Mouse (Mus musculus): ENCODE measurements around the gene Tgm1. TPM values are rescaled to one million over a fixed set of nuclear protein-coding genes. Genes with fewer than 3 reads are reported as not detected.

Tgm1 gene
- polyA plus RNA-seq, 1 experiment = 0.96 TPM

DNA sequence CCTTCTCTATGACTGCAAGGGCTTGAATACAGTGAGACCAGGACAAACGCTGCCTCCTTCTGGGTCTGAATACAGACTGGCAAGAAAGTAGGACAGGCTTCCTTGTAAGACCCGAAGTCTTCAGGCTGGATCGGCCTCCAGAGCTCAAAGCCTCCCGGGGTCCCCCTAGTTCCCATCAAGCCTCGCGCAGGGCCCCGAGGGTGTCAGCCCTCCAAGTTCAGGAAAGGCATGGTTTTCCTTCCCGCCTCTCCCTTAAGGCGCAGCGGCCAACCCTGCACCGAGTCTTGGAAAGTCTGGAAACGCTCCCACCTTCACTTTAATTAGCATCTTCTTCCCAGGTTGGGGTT, 42.3 kb downstream of the Tgm1 start:
- TF ChIP-seq POLR2A (IDR thresholded peaks at IDR 0.05; ENCODE audit: borderline replicate concordance, extremely low read depth, insufficient read depth, insufficient read length, poor library complexity, severe bottlenecking) (no peak), CTCF (IDR thresholded peaks at IDR 0.05; ENCODE audit: borderline replicate concordance, extremely low read depth, insufficient read depth, insufficient read length) (no peak)
- no peak for DNase-seq (ENCODE audit: low read depth)

DNA sequence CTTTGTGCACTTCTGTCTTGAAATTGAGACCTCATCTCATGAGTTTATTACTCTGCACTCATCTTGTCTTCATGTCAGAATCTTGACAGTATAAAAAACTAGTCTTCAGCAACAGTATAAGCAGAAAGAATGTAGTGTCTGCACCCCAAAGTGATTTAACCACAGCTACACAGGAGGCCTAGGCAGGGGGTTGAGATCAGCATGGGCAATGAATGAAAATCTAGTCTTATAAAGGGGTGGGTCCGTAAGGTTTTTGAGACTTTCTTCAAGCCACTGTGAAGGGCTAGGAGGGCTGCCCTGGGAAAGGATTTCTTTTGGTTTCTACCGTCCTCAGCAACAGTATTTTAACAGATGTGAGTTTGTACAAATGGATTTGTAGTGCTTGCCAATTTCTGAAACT, 53.1 kb downstream of the Tgm1 start:
- TF ChIP-seq POLR2A (IDR thresholded peaks at IDR 0.05; ENCODE audit: borderline replicate concordance, extremely low read depth, insufficient read depth, insufficient read length, poor library complexity, severe bottlenecking) (no peak), CTCF (IDR thresholded peaks at IDR 0.05; ENCODE audit: borderline replicate concordance, extremely low read depth, insufficient read depth, insufficient read length) (no peak)
- DNase-seq (ENCODE audit: low read depth) = no peak

DNA sequence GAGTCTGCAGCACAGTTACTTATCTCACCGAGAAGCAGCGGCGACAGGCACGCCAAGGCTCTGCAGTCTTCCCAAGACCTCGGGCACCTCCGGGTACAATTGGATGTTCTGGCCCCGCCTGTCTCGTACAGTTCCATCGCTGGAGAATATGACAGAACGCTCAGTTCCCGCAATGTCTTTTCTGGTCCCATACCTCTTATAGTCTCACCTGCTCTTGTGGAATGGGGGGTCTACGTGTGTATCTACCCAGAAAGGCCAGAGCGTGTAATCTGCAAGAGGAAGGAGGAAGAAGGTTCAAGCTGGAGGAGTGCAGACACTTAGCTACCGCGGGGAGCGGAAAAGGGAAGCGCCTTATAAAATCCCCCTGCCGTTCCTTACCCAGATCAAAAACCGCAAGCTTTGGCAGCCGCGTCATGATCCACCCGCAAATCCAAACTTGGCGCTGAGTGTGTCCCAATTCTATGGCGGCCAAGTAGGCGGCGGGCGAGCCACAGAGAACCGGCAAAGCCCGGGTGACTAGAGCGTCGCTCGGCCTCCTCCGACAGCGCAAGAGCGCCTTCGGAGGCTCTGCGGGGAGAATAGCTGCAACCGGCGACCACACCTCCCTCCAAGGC, 53.7 kb downstream of the Tgm1 start, which contains the start of gene Mdp1:
Gene Mdp1, minus strand, starts transcription at position 549 of the 614 bp plus-strand sequence.
- TF ChIP-seq CTCF (IDR thresholded peaks at IDR 0.05; ENCODE audit: borderline replicate concordance, extremely low read depth, insufficient read depth, insufficient read length) (peak; percentile 66), POLR2A (IDR thresholded peaks at IDR 0.05; ENCODE audit: borderline replicate concordance, extremely low read depth, insufficient read depth, insufficient read length, poor library complexity, severe bottlenecking) (peak; percentile 23; the same call in 1 of the 2 replicates)
- peak; percentile 97 for DNase-seq (ENCODE audit: low read depth)

DNA sequence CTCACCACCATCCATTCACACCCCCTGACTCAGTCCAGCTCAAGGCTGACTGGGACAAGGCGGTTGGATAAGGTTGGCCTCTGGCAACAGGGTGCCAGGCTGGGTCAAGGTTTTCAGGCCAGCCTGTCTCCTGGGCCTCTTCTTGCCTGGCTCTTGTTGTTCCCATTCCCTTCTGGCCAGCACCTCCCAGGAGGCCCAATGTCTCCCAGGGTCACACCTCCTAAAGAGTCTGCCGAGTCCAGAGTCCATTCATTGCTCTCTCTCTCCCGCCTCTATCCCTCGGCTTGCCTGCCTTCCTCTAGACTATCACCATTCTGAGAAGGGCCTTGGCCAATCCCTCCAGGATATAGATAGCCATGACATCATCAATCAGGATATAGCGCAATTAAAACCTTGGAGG, 55.7 kb downstream of the Tgm1 start:
- TF ChIP-seq POLR2A (IDR thresholded peaks at IDR 0.05; ENCODE audit: borderline replicate concordance, extremely low read depth, insufficient read depth, insufficient read length, poor library complexity, severe bottlenecking) (no peak), CTCF (IDR thresholded peaks at IDR 0.05; ENCODE audit: borderline replicate concordance, extremely low read depth, insufficient read depth, insufficient read length) (no peak)
- no peak for DNase-seq (ENCODE audit: low read depth)

DNA sequence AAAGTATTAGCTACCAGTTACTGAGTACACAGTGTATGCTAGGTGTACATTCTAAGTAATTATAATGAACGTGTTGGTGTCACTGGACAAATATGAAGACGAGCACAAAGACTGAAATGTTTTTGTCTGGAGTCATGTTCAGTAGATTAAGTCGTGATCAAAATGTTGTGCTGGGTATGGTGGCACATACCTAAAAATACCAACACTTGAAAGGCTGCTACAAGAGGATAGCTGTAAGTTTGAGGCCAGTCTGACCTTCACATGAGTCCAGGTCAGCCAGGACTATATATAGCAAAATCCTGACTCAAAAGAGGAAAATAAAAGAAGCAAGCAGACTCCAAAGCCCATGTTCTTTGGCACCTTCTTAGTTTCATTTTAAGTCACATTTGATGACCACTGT, 56.8 kb downstream of the Tgm1 start:
- DNase-seq (ENCODE audit: low read depth) = no peak
- no peak for TF ChIP-seq POLR2A (IDR thresholded peaks at IDR 0.05; ENCODE audit: borderline replicate concordance, extremely low read depth, insufficient read depth, insufficient read length, poor library complexity, severe bottlenecking)

DNA sequence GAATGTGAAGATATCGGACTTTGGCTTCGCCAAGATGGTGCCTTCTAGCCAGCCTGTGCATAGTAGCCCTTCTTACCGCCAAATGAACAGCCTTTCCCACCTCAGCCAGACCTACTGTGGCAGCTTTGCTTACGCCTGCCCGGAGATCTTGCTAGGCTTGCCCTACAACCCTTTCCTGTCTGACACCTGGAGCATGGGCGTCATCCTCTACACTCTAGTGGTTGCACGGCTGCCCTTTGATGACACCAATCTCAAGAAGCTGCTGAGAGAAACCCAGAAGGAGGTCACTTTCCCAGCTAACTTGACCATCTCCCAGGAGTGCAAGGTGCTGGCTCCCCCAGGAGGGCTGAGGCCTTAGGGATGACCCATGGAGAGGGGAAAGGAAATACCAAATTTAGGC, 62.2 kb downstream of the Tgm1 start:
- DNase-seq (ENCODE audit: low read depth) = no peak
- no peak for TF ChIP-seq CTCF (IDR thresholded peaks at IDR 0.05; ENCODE audit: borderline replicate concordance, extremely low read depth, insufficient read depth, insufficient read length)
- TF ChIP-seq POLR2A (IDR thresholded peaks at IDR 0.05; ENCODE audit: borderline replicate concordance, extremely low read depth, insufficient read depth, insufficient read length, poor library complexity, severe bottlenecking) = no peak

Other genes starting within 250 kb of the Tgm1 start
- gene Dhrs4, start 235.2 kb downstream of the Tgm1 start, polyA plus RNA-seq (2012; rRNA removed) = 16.0 and 25.6 TPM in 2 replicates
- 178 and 292 TPM in 2 replicates for gene Carmil3, start 223.3 kb downstream of the Tgm1 start, polyA plus RNA-seq (2012; rRNA removed)
- gene Cpne6, start 203.5 kb downstream of the Tgm1 start, polyA plus RNA-seq (2012; rRNA removed) = 6.7 and 9.5 TPM in 2 replicates
- gene Nrl, start 188.9 kb downstream of the Tgm1 start, polyA plus RNA-seq (2012; rRNA removed) = 0.56 and 0.69 TPM in 2 replicates
- 21.5 and 23.2 TPM in 2 replicates for gene Pck2, start 173.7 kb downstream of the Tgm1 start, polyA plus RNA-seq (2012; rRNA removed)
- 111 and 112 TPM in 2 replicates for gene Dcaf11, start 153.9 kb downstream of the Tgm1 start, polyA plus RNA-seq (2012; rRNA removed)
- gene A730061H03Rik, start 153.5 kb downstream of the Tgm1 start, polyA plus RNA-seq (2012; rRNA removed) = 0.92 and 1.3 TPM in 2 replicates
- gene Fitm1, start 138.3 kb downstream of the Tgm1 start, polyA plus RNA-seq (2012; rRNA removed) = 0.19 and 0.38 TPM in 2 replicates
- gene Psme1, start 135.8 kb downstream of the Tgm1 start, polyA plus RNA-seq (2012; rRNA removed) = 94.1 and 98.3 TPM in 2 replicates
- gene Emc9, start 128.6 kb downstream of the Tgm1 start, polyA plus RNA-seq (2012; rRNA removed) = 14.5 and 20.9 TPM in 2 replicates
- 65.9 and 76.2 TPM in 2 replicates for gene Psme2, start 122.8 kb downstream of the Tgm1 start, polyA plus RNA-seq (2012; rRNA removed)
- 25.1 and 30.4 TPM in 2 replicates for gene Rnf31, start 122.2 kb downstream of the Tgm1 start, polyA plus RNA-seq (2012; rRNA removed)
- 23.5 and 26.2 TPM in 2 replicates for gene Irf9, start 110.4 kb downstream of the Tgm1 start, polyA plus RNA-seq (2012; rRNA removed)
- 15.9 and 18.4 TPM in 2 replicates for gene Rec8, start 95.9 kb downstream of the Tgm1 start, polyA plus RNA-seq (2012; rRNA removed)
- 182 and 184 TPM in 2 replicates for gene Ipo4, start 78.0 kb downstream of the Tgm1 start, polyA plus RNA-seq (2012; rRNA removed)
- 8.4 and 8.8 TPM in 2 replicates for gene Gm49378, start 76.0 kb downstream of the Tgm1 start, polyA plus RNA-seq (2012; rRNA removed)
- gene Tm9sf1, start 70.1 kb downstream of the Tgm1 start, polyA plus RNA-seq (2012; rRNA removed) = 44.9 and 45.8 TPM in 2 replicates
- 1.2 and 1.8 TPM in 2 replicates for gene Tssk4, start 63.7 kb downstream of the Tgm1 start, polyA plus RNA-seq (2012; rRNA removed)
- 45.8 and 51.0 TPM in 2 replicates for gene Mdp1, start 53.4 kb downstream of the Tgm1 start, polyA plus RNA-seq (2012; rRNA removed)
- gene Gmpr2, start 42.0 kb downstream of the Tgm1 start, polyA plus RNA-seq (2012; rRNA removed) = 32.8 and 41.3 TPM in 2 replicates
- gene Nedd8, start 41.8 kb downstream of the Tgm1 start, polyA plus RNA-seq (2012; rRNA removed) = 351 and 412 TPM in 2 replicates
- gene Tinf2, start 32.1 kb downstream of the Tgm1 start, polyA plus RNA-seq (2012; rRNA removed) = 23.2 and 31.9 TPM in 2 replicates
- 64.9 and 72.8 TPM in 2 replicates for gene Rabggta, start 8.3 kb upstream of the Tgm1 start, polyA plus RNA-seq (2012; rRNA removed)
- gene Dhrs1, start 31.8 kb upstream of the Tgm1 start, polyA plus RNA-seq (2012; rRNA removed) = 67.1 and 88.2 TPM in 2 replicates
- 24.6 and 27.9 TPM in 2 replicates for gene Nop9, start 31.8 kb upstream of the Tgm1 start, polyA plus RNA-seq (2012; rRNA removed)
- 0.60 and 0.76 TPM in 2 replicates for gene Cideb, start 44.5 kb upstream of the Tgm1 start, polyA plus RNA-seq (2012; rRNA removed)
- gene Ltb4r2, start 47.5 kb upstream of the Tgm1 start, polyA plus RNA-seq (2012; rRNA removed) = 0.29 and 0.38 TPM in 2 replicates
- gene Ltb4r1, start 52.0 kb upstream of the Tgm1 start, polyA plus RNA-seq (2012; rRNA removed) = 0.45 and 0.71 TPM in 2 replicates
- 3.5 and 7.8 TPM in 2 replicates for gene Adcy4, start 70.2 kb upstream of the Tgm1 start, polyA plus RNA-seq (2012; rRNA removed)
- gene Ripk3, start 74.9 kb upstream of the Tgm1 start, polyA plus RNA-seq (2012; rRNA removed) = 2.5 and 2.6 TPM in 2 replicates
- gene Nfatc4, start 109.2 kb upstream of the Tgm1 start, polyA plus RNA-seq (2012; rRNA removed) = 22.3 and 26.2 TPM in 2 replicates
- gene Nynrin, start 140.1 kb upstream of the Tgm1 start, polyA plus RNA-seq (2012; rRNA removed) = 14.1 and 24.1 TPM in 2 replicates
- gene Cbln3, start 170.5 kb upstream of the Tgm1 start, polyA plus RNA-seq (2012; rRNA removed) = 0.43 and 0.51 TPM in 2 replicates
- gene Khnyn, start 171.0 kb upstream of the Tgm1 start, polyA plus RNA-seq (2012; rRNA removed) = 13.4 and 13.7 TPM in 2 replicates
- gene Sdr39u1, start 186.4 kb upstream of the Tgm1 start, polyA plus RNA-seq (2012; rRNA removed) = 97.6 and 120 TPM in 2 replicates
- 1.9 and 5.3 TPM in 2 replicates for gene Cma1, start 230.7 kb upstream of the Tgm1 start, polyA plus RNA-seq (2012; rRNA removed)
- gene Cma2, start 237.1 kb upstream of the Tgm1 start, polyA plus RNA-seq (2012; rRNA removed) = not detected in 2 replicates